Mouse (Mus musculus): ENCODE data around the gene Ppp6r3.

Ppp6r3 gene

DNA sequence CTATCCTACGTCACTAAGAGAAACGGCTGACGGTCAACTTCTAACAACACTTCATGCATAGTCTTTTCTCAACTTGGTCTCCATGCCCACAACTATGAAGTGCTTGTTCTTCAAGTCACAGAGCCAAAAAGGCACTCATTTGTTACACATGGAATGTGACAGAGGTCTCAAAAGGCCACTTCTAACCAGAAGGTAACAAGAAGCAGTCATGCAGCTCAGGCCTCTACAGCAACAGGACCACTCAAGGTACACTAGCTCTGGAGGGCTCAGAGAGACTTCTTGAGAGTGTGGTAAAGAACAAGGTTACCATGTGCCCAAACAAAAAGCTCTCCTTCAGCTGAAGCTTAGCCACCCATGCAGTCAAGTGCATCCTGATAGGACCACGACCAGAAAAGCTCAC, 46.9 kb downstream of the Ppp6r3 start:
- no peak for DNase-seq (ENCODE audit: low spot score in 2 of 2)

DNA sequence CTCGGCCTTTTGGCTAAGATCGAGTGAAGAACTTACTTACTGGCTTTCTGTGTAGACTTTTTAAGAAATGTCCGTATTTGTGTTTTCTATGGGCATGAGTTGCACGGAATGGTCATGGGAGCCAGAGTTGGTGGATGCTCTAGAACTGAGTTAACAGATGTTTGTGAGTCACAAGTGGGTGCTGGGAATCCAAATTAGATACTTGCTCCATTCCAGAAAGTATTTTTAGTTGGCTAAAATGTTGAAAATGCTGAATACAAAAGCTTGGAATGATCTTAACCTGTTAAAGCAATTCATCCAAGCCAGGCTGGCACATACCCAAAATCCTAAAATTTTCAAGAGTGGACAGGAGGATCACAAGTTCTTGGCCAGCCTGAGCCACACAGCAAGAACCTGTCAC, 48.0 kb downstream of the Ppp6r3 start:
- peak; percentile 26 to 30 for DNase-seq (ENCODE audit: low spot score in 2 of 2)

DNA sequence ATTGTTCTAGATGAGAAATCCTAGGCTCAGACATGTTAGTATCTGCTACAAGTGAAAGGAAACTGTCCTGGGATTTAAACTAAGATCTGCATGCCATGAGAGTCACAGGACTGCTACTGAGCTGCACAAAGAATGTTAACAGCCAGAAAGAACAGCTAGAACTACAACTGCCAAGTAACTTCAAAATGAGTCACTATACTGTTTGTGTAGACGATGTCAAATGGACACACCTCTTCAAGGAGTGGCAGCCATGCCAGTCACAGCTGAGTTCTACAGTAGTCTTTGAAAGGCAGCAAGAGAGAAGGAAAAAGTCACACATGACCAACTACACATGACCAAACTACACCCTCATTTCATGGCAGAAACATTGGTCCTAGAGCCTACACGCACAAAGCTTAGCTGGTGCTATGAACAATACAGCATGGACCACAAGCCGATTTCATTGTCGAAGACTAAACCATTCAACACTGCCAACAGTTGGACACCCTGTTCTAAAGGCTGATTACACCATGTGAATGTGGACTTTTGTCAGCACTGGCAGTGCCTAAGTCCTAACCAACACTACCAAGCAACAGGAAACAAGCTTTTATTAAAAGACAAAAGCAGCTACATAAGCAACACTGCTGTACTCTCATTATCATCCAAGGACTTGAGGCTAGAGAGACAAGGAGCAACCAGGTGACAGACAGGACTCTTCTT, 55.9 kb downstream of the Ppp6r3 start:
- DNase-seq (ENCODE audit: low spot score in 2 of 2), result no peak

DNA sequence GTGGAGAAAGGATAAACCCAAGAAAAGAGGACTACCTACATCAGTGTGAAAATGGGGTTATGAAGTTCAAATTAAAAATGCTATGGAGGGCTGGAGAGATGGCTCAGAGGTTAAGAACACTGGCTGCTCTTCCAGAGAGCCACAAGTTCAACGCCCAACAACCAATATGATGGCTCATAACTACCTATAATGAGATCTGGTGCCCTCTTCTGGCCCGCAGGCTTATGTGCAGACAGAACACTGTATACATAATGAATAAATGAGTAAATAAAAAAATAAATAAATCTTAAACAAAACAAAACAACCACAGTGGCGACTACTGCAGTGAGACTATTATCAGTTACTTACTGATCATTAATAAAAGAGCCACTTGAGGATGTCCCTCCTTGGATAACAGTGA, 78.3 kb downstream of the Ppp6r3 start:
- DNase-seq (ENCODE audit: low spot score in 2 of 2), result no peak

DNA sequence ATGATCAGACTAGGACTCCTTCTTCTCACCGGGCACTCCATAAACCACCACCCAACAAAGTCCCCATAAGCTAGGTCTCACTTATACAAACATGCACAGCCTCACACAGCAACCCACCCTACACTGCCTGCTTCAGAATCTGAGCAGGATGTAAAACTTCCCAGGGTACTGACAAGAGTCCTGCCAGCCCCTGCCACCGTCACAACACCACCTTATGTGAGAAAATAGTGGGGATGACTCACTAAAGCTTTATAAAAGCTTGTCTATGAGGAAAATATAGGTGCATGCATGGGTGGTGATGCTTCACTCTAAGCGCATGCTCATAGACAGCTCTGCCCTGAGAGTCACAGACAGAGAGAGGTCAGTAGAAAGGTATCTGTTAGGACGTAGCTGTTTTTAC, 85.7 kb downstream of the Ppp6r3 start:
- DNase-seq (ENCODE audit: low spot score in 2 of 2), result no peak

DNA sequence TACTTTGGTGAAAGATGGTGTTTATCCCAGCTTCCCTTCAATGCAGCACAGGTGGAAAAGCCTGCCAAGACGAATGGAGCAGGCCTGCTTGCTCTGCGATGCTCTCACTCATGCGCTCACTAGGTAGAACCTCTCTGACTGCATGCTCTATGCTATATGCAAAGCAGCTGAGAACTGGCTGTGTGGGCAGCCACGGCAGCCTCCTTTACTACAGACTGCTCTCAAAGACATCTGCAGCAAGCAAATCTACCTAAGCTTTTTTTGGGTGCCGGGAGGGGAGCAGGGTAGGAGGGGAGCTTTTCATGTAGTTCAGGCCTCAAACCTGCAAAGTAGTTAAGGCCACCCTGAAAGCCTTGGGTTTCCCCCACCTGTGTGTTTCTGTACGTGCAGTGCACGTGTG, 92.7 kb downstream of the Ppp6r3 start:
- DNase-seq (ENCODE audit: low spot score in 2 of 2), result peak; percentile 46 to 59

DNA sequence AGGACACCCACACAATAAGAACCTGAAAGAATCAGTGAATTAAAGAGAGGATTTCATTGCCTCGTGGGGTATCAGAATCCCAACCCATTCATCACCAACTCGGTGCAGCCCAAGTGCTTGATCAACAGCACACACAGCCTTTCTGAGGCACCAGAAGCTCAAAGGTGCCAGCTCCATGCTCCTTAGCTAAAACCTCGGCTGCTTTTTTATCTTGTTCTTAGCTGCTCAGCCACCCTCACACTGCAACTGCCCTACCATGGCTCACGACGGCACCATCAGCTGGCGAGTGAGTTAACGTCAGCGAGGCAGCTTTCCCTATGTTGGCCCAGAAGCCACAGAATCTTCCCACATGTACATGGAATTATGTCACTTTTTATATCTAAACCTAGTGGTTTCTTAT, 95.4 kb downstream of the Ppp6r3 start:
- DNase-seq (ENCODE audit: low spot score in 2 of 2), result peak; percentile 40 to 54

DNA sequence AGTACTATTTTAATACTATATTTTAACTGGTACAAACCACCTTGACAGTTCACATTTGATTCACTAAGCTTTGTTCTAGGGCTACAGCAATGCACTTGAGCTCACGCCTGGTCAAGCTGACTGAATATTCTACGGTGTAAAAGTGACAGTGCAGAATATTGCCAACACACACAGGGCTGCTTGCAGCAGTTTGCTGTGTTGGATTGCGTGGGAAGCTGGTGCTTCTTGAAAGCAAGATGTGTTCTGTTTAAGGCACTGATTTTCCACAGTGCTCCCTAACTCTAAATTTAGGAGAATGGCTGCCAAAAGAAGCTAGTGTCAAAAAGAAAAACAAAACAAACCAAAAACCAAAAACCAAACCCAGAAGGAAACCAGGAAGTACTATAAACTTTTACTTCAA, 98.6 kb downstream of the Ppp6r3 start:
- DNase-seq (ENCODE audit: low spot score in 2 of 2), result peak; percentile 69 to 72

DNA sequence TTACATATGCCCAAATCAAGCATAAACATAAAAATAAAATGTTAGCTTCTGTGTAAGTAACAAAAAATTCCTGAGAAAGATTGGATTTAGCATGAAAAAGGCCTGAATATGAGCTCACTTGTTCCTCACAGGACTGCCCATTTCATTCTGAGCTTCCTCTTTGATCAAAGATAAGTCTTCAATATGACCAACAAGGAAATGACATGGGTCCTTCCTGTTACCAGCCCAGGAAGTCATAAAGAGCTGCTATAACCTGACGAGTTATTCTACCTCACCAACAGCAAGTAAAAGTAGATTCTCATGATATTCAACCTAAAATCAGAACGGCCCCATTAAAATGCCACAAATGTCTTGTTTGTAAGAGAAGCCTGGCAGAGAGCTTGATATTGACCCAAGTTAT, 104.3 kb downstream of the Ppp6r3 start:
- no peak for DNase-seq (ENCODE audit: low spot score in 2 of 2)

DNA sequence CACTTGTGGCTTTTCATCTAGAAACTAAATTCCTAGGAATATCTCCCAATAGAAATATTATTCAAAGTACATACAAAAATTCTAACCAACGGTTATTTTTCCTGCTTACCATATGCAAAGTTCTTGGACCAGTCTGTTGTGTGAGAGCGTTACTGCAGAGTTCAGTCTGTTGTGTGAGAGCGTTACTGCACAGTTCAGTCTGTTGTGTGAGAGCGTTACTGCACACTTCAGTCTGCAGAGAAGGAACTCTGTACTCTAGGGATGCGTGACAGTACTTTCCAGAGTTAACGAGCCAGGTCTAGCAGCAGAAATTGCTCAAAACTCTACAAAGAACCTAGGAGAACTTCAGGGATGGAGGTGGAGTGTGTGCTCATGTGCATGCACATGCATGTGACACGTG, 108.0 kb downstream of the Ppp6r3 start:
- DNase-seq (ENCODE audit: low spot score in 2 of 2), result no peak

DNA sequence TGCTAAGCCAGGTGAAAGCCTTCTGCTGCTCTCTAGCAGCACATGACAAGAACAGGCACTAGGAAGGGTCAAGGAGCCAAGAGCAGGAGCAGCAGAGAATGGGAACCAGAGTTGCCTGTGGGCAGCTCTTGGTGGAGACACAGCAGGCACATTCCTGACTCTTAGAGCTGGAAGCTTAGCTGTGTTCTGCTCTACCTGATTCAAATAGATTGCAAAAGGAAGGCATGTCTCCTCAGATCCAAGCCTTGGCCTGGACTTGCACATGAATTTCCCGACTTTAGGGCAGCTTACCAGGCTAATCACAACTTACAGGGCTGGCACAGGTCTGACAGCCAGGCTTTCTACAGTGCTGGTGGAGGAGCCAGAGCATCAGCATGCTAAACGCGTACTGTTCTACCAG, 115.6 kb downstream of the Ppp6r3 start:
- DNase-seq (ENCODE audit: low spot score in 2 of 2), result no peak

DNA sequence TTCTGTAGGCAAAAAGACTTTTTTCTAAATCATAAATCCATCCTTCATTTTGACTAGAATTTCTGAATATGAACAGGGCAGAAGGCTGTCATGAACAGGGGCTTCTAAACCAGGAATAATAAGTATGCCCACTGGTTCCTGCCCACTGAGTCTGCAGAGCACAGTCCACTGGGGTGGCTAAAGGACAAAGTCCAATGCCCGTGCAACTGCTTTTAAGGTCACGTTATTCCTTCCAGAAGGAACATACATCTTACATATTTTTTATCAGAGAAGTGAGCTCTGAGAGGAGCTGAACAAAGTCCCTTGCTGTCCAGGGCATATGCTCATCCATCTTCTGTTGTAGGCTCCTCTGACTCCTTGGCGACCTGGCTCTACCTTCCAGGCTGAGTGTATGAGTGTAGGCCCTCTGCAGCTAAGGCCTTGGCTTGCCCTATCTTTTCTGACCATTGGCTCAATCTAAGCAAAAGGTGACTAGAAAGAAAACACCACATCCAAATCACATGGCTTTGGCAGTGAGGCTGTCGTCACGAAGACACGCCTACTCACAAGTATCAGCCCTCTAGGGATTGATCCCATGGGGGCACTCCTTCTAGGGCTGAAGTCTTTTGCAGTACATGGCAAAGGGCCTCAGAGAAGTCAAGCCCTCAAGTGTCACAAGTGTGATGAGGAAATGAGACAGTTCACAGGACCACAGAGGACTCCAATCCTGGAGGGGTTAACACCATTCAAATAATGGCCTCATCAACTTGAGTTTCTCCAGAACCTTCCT, 117.0 kb downstream of the Ppp6r3 start:
- DNase-seq (ENCODE audit: low spot score in 2 of 2), result no peak

DNA sequence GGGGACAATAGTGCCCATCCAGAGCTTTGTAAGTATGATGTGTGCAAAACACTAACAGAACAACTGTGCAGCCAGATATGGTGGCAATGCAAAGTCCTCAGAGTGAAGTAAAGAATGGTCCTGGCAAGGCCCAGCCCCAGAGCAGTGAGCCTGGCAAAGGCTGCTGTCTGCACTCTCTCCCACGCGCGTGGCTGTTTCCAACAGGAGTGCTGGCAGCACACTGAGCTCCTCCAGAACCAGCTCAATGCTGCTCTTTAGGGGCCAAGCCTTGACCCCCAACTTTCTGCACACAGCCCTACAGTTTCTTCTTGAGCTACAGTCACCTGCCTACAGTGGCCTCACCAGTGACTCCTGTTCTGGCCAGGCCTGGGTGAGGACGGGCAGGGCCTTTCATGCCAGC, 117.8 kb downstream of the Ppp6r3 start:
- no peak for DNase-seq (ENCODE audit: low spot score in 2 of 2)

DNA sequence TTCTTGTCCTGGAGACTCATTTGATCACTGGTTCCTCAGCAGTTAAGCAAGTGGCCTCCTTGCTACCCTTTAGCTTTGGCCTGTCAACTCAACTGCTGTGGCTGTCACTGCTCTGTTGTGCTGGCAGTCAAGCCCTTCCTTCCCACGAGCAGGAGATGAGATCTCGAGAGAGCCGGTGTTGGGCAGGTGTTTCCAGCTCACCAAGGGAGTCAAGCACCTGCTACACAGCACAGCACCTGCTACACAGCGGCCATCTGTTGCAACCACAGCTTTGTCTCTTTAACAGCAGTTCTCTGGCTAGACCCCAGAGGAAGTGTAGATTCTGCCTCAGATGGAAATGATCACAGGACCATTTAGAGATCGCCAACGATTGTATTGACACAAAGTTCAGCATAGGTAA, 123.9 kb downstream of the Ppp6r3 start:
- peak in 1 of 2 experiments; percentile 13 for DNase-seq (ENCODE audit: low spot score in 2 of 2)

DNA sequence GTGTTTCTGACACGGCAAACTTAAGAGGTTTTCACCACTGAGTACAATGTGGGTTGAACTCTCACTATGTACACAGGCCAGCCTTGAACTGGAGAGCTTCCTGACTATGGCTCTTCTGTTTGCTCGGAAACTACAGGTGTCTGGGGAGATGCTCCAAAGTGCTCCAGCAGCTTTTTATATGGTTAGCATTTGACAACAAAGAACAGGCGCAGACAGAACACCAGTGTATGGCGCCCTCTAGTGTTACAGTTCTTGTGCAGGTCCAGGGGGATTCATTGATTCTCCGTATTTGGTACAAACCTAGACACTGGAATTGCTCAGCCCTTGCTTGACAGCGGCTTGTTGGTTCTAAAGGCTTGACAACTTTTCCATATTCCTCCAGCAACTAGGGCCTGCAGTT, 124.4 kb downstream of the Ppp6r3 start:
- peak; percentile 78 to 79 for DNase-seq (ENCODE audit: low spot score in 2 of 2)

DNA sequence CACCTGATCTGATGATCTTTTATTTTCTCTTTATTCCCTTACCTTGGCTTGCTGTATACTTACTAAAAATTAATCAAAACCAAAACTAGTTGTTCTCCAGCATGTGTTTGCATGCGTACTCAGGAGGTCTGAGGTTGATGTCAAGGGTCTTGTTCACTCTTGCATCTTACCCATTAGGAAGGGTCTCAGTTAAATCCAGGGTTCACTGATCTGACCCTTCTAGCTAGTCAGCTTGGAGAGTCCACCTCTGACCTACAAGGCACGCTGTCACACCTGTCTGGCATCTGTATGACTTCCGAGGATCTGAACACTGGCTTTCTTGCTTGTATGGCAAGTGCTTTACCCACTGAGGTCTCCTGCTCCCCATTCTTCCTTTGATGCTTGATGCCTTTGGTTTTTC, 124.8 kb downstream of the Ppp6r3 start:
- DNase-seq (ENCODE audit: low spot score in 2 of 2), result no peak

DNA sequence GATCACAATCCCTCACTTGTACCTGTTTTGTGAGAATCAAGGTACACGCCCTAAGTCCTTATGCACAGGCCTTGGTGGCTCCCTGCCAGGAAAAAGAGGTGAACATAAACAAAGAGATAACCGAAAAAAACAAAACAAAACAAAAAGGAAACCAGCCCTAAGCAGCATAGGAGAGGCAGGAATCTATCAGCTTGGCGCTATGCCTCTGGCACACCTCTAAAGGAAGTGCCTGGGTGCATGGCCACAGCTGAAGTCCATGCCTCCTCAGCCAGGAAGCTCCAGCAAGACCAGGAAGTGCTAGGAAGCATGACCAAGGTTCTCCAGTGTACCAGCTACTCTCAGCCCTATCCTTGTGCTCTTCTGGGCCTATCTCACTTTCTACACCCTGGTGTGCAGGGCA, 126.3 kb downstream of the Ppp6r3 start:
- DNase-seq (ENCODE audit: low spot score in 2 of 2), result no peak

DNA sequence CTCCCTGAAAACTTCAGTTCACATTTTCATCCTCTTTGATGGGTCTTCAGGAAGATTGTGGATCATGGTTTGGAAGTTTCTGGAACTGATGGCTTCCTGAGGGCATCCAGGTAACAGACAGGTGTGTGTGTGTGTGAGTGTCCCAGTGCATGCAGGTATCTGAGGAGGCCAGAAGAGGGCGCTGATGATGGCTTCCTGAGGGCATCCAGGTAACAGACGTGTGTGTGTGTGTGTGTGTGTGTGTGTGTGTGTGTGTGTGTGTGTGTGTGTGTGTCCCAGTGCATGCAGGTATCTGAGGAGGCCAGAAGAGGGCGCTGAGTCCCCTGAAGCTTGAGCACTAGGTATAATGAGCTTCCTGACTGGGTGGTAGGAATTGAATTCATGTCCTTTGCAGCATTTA, 128.2 kb downstream of the Ppp6r3 start:
- DNase-seq (ENCODE audit: low spot score in 2 of 2), result no peak

DNA sequence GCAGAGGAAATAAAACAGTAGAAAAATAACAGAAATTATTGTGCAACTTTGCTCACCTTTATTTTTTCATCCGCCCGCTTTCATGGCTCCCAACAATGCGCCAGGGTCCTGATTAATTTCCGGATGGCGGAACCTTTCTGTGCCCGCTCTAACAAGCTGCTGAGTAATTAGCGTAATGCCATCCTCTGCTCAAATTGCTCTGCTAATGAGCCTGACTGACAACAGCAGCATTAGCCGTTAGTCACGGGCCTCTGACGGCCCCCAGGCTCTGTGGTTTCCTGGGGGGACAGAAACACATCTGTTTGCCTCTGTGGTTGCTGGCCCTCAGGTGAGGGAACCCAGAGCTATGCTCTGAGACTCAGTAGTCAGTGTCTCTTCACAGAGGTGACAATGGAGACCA, 134.5 kb downstream of the Ppp6r3 start:
- DNase-seq (ENCODE audit: low spot score in 2 of 2), result no peak

DNA sequence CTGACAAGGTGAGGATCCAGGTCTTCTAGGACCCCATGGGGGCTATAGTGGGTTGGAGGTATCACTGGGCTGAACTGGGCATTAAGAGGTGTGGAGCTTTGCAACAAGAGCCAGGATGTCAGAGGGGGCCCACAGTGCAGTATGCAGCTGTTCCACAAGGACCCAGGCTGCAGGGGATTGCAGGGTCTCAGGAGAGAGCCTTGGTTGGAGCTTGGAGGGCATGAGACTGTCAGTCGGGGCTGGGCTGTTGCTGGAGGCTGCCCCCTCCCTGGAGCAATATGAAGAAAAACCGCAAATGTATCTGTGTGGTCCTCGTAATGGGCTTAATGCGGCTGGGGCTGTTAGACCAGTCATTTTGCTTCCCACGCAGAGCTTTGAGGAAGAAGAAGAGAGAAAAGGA, 134.9 kb downstream of the Ppp6r3 start:
- no peak for DNase-seq (ENCODE audit: low spot score in 2 of 2)

DNA sequence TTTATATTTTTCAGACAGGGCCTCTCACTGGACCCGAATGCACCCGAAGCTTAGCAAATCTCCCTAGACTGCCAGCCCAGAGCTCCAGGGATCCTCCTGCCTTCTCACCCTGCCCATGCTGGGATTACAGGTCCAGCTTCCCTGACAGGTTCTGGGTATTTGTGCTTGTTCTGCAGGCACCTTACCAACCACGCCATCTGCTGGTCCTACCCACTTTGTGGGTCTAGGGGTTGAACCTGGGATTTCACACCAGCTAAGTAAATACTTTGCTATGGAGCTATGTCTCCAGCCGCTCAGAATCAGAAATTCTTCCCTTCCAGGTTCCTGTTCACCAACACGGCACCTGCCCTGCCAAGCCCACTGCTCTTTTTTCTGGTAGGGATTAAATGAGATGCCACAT, 137.6 kb downstream of the Ppp6r3 start:
- DNase-seq (ENCODE audit: low spot score in 2 of 2), result no peak

DNA sequence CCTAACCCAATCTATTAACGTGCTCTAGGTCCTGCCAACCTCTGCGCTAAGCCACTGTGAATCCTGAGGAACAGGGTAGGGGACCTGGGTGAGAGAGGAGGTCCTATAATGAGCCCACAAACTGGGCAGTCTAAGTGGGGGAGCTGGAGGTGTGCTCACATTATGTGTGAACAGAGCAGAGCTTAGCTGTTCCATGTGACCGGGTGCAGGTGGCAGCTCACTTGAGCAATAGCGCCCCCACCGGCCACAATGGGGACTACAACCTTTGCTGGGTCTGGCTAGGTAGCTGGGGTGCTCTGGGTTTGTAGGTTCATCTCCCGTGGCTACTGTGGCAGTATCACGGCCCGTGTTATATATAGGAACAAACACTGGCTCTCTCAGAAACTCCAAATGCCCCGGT, 138.7 kb downstream of the Ppp6r3 start:
- DNase-seq (ENCODE audit: low spot score in 2 of 2), result no peak

DNA sequence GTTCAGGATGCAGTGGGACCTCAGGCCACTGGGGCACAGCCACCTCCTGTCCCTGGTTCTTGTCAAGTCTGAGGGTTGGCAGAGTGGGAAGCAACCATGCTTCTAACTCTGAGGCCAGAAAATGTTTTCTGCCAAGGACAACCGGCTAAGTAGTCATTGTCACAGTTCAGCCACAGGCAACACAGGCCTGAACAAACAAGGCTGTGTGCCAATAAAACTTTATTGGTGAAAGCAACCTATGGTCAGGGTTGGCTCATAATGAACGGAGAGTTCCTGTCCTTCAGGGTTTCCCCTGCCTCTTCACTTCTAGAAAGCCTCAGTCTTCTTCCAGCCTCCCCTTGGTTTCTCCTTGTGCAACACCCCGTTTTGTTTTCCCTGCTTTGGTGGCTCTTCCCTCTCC, 139.7 kb downstream of the Ppp6r3 start:
- no peak for DNase-seq (ENCODE audit: low spot score in 2 of 2)

DNA sequence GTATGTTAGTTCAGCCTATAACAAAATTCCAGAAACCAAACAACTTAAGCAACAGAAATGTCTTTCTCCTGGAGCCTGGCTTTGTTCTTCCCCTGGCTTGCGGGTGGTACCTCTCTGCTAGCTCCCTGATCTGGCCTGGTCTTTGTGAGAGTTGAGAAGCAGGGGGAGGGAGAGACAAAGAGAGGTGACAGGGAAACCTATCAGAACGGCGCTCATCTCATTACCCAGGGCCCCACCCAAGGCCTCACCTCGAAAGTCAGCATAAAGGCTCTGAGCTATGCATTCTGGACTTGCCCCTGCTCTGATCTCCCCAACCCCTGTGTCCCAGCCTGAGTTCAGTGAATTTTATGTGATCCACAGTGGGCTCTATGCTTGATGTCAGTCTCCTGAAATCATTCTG, 140.9 kb downstream of the Ppp6r3 start:
- no peak for DNase-seq (ENCODE audit: low spot score in 2 of 2)

Measured in right cerebral cortex, adult 2 months (tissue).